Mouse (Mus musculus) midbrain, embryonic 14.5 days (tissue): ENCODE results near the gene Mettl22. TPM values are rescaled to one million over a fixed set of nuclear protein-coding genes. Genes with fewer than 3 reads are reported as not detected.

Experiments used
- ATAC-seq: fragments of 200-750 bp; cut with Nextera tagmentation; 2 replicates; pipeline ENCODE4 v1.8.0; 2017; ENCODE audit warnings: moderate number of reproducible peaks, moderate library complexity; ENCODE audit not compliant: low FRiP score, low TSS enrichment
- DNase-seq: peaks from one replicate; pipeline ENCODE4 v3.0.0-alpha.2; 2015
- H3K27ac ChIP-seq: fragments of 300-500 bp; sonication (generic); replicated peaks from 2 replicates; pipeline ENCODE4 v1.5.1; 2014; ENCODE audit warnings: mild to moderate bottlenecking, low read depth, low read length, moderate library complexity
- H3K27me3 ChIP-seq: fragments of 300-500 bp; sonication (generic); 2 replicates; pipeline ENCODE4 v1.6.1; 2014; ENCODE audit warnings: low read length, control low read depth, mixed read lengths; ENCODE audit not compliant: control insufficient read depth, insufficient read depth
- H3K36me3 ChIP-seq: fragments of 300-500 bp; sonication (generic); 2 replicates; pipeline ENCODE4 v1.6.1; 2014; ENCODE audit warnings: low read length, control low read depth; ENCODE audit not compliant: control insufficient read depth, insufficient read depth
- H3K4me1 ChIP-seq: fragments of 300-500 bp; sonication (generic); 2 replicates; pipeline ENCODE4 v1.6.1; 2014; ENCODE audit warnings: mild to moderate bottlenecking, antibody characterized with exemption, low read length, control low read depth; ENCODE audit not compliant: control insufficient read depth, insufficient read depth
- H3K4me2 ChIP-seq: fragments of 300-500 bp; sonication (generic); 2 replicates; pipeline ENCODE4 v1.6.1; 2014; ENCODE audit warnings: mild to moderate bottlenecking, low read length, moderate library complexity
- H3K4me3 ChIP-seq: fragments of 300-500 bp; sonication (generic); replicated peaks from 2 replicates; pipeline ENCODE4 v1.5.1; 2014; ENCODE audit warnings: low read depth, low read length
- H3K9ac ChIP-seq: fragments of 300-500 bp; sonication (generic); replicated peaks from 2 replicates; pipeline ENCODE4 v1.6.1; 2014; ENCODE audit warnings: mild to moderate bottlenecking, low read length, moderate library complexity
- H3K9me3 ChIP-seq: fragments of 300-500 bp; sonication (generic); 2 replicates; pipeline ENCODE4 v1.6.1; 2016; ENCODE audit warnings: low read length, control low read depth, mixed read lengths; ENCODE audit not compliant: control insufficient read depth
- WGBS: fragments of 180-500 bp; shearing (Covaris S2); extraction: QIAGEN DNeasy Blood & Tissue Kit; methylation state at CpG from one replicate; pipeline ENCODE4 v1.1.7; 2014; 5-methylcytosine and 5-hydroxymethylcytosine counted together
- polyA plus RNA-seq: library from polyadenylated mRNA; unstranded; fragments of >200 nt; fragmentation: Nextera tagmentation; extraction: Ambion mirVana; gene quantifications from 2 replicates; pipeline ENCODE4 v1.2.1, GENCODE M21; 2014

Mettl22 gene
- polyA plus RNA-seq, 1 experiment from 2014 or later: 44.4 TPM

DNA sequence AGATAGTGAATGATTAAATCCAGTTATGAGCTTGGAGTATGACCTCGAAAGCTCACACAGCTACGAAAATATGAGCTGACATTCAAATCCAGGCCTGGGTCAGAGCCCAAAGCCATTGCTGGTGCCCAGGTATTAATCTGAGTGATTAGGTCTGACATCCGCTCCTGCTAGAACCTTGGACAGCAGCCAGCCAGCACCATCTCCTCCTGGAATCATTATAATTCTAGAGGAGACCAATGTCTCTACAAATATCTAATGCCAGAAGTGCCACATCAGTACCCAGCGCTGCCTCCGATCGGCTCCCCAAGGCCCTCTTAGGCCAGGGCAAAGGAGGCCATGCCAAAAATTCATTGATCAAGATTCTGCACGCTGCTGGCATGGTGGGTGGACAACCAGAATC, 25.7 kb upstream of the Mettl22 start:
- H3K36me3 ChIP-seq: no peaks in the 10 kb centered on the region
- ATAC-seq: no peak
- H3K27me3 ChIP-seq: no peaks in the 10 kb centered on the region
- no peak overlapping the region for H3K4me2 ChIP-seq
- no peak overlapping the region for H3K27ac ChIP-seq
- H3K9me3 ChIP-seq: no peaks in the 10 kb centered on the region
- no peak for DNase-seq
- no peaks in the 10 kb centered on the region for H3K4me1 ChIP-seq
- WGBS: 88% methylated on average over 7 of the region's 7 CpGs
- H3K4me3 ChIP-seq: no peak overlapping the region
- H3K9ac ChIP-seq: no peak overlapping the region

DNA sequence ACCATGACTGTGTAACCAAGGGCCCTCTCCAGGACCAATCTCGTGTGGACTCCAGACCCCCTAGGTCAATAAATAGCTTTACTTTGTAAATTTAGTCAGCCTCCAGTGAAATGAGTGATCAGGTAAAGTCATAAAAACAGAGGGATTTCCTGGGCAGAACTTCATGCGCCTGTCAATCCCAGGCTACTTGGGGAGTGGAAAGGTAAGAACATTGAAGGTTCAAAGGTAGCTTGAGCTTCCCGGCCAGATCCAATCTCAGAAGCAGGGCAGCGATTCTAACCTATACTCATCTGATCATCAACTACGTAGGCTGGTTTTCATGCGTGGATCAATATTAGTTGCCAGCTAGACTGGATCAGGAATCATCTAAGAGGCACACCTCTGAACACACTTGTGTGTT, 24.3 kb upstream of the Mettl22 start:
- no peak overlapping the region for H3K27ac ChIP-seq
- H3K4me2 ChIP-seq: no peak overlapping the region
- WGBS: 93% methylated on average over 6 of the region's 6 CpGs
- no peaks in the 10 kb centered on the region for H3K4me1 ChIP-seq
- no peak overlapping the region for H3K9ac ChIP-seq
- H3K9me3 ChIP-seq: no peaks in the 10 kb centered on the region
- no peaks in the 10 kb centered on the region for H3K27me3 ChIP-seq
- DNase-seq (no peak), ATAC-seq (no peak)
- H3K36me3 ChIP-seq: no peaks in the 10 kb centered on the region
- H3K4me3 ChIP-seq: no peak overlapping the region

DNA sequence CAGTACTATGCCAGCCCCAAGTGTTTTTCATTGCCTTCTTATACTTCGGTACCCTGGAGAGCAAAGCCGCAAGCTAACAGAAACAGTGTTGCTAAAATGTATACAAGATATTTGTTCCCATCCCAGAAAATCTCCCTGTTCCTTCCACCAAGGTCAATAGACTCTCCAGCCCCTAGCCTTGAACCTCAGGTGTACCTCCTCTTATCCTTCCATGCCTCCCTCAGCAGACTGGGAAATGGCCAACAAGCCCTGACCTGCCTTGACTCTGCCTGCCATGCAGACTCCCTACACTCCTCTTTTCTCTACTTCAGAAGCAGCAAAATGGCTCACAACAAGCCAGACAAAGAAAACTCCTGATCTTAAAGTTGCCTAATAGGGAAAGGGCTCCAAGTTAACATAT, 17.3 kb upstream of the Mettl22 start:
- H3K9ac ChIP-seq: no peak overlapping the region
- no peak for ATAC-seq
- H3K36me3 ChIP-seq: no peaks in the 10 kb centered on the region
- no peaks in the 10 kb centered on the region for H3K27me3 ChIP-seq
- H3K4me2 ChIP-seq: no peak overlapping the region
- 98% methylated on average over 2 of the region's 2 CpGs for WGBS
- DNase-seq: no peak
- H3K4me3 ChIP-seq: no peak overlapping the region
- H3K27ac ChIP-seq: no peak overlapping the region
- no peaks in the 10 kb centered on the region for H3K9me3 ChIP-seq
- 0 out of 2 replicates have a peak, but pooled peaks cover 2% of the 10 kb centered on the region for H3K4me1 ChIP-seq

DNA sequence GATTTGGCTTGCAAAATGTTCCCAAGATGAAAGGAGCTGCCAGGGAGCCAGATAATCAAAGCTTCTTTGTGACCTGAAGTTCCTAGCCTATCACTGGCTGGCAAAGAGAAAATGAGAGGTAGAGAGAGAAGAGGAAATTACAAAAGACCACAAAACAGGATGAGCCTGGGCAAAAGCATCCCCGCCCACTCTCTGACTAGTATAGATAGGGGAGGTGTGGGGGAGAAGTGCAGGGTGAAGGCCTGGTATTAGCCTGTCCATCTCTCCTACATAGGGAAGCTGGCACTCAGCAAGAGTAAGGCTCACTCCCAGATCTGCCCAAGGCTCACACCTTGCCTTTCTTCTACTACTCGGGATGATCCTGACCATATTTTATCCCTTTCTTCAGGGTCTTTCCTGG, 15.4 kb upstream of the Mettl22 start:
- Histone ChIP-seq H3K27ac (no peak overlapping the region), H3K9me3 (no peaks in the 10 kb centered on the region), H3K36me3 (no peaks in the 10 kb centered on the region), H3K4me2 (no peak overlapping the region), H3K27me3 (no peaks in the 10 kb centered on the region), H3K9ac (no peak overlapping the region), H3K4me3 (no peak overlapping the region), H3K4me1 (0 out of 2 replicates have a peak, but pooled peaks cover 2% of the 10 kb centered on the region)
- no peak for ATAC-seq
- DNase-seq: no peak
- WGBS: 45% methylated on average over 2 of the region's 2 CpGs

DNA sequence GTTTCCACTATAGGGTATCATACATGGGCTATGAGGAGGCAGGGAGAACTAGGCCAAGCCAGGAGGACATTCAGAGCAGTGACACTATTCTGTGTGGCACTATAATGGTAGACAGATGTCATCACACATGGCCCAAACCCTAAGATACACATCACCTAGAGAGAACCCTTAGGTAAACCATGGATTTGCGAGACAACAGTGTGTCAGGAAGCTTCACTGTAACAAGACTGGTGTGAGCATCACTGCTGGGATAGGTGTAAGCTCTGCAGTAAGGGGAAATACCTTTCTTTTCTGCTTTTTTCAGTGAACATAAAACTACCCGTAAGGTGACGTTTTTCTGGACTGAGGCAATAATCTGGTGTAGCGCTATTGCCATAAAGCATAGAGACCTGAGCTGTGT, 12.2 kb upstream of the Mettl22 start:
- ATAC-seq (no peak), DNase-seq (no peak)

DNA sequence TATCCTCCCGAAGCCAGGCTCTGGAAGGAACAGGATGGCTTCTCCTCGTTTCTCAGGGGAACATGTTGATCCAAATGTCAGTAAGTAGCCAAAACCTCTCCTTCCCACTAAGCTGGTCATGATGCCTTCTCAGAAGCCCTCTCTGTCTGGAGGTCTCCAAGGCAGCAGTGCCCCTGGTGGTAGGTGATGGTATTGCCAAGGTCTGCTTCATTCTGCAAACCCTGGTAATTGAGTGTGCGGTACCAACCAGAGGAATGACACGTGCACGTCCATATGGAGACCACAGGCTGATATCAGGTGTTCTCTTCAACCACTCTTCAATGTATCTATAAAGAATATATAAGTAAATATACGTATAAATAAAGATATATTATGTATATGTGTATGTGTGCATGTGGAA, 11.5 kb upstream of the Mettl22 start:
- H3K4me3 ChIP-seq: no peak overlapping the region
- ATAC-seq (no peak), DNase-seq (peak; percentile 77)
- WGBS: 37% methylated on average over 6 of the region's 6 CpGs
- no peak overlapping the region for H3K4me2 ChIP-seq
- no peaks in the 10 kb centered on the region for H3K27me3 ChIP-seq
- H3K9me3 ChIP-seq: no peaks in the 10 kb centered on the region
- H3K27ac ChIP-seq: no peak overlapping the region
- no peak overlapping the region for H3K9ac ChIP-seq
- H3K4me1 ChIP-seq: 0 out of 2 replicates have a peak, but pooled peaks cover 2% of the 10 kb centered on the region
- no peaks in the 10 kb centered on the region for H3K36me3 ChIP-seq

More for the DNA sequence above, 12.2 kb upstream of the Mettl22 start:
- Histone ChIP-seq H3K27ac (no peak overlapping the region), H3K9ac (no peak overlapping the region), H3K36me3 (no peaks in the 10 kb centered on the region), H3K4me3 (no peak overlapping the region), H3K9me3 (no peaks in the 10 kb centered on the region), H3K4me1 (0 out of 2 replicates have a peak, but pooled peaks cover 2% of the 10 kb centered on the region), H3K4me2 (no peak overlapping the region), H3K27me3 (no peaks in the 10 kb centered on the region)
- 92% methylated on average over 4 of the region's 4 CpGs for WGBS

DNA sequence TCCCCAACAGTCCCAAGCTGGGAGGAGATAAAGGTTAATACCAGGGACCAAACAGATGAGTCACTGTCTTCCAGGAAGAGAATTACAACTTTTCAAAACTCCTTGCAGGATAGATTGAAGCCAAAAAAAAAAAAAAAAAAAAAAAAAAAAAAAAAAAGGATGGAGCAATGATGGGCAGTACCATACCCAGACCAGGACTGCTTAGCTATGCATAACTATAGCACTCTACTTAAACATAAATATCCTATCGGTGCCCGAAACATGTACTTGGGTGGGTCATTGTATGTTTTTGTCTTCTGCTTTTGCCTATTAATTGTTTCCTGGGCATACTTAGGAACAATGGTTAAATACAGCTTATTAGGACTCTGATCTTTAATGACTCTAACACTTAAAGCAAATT, 456 bp upstream of the Mettl22 start:
- peaks cover 5% of the 10 kb centered on the region for H3K4me1 ChIP-seq
- DNase-seq (no peak), ATAC-seq (peak; percentile 65; the same call in 1 of the 2 replicates)
- no peaks in the 10 kb centered on the region for H3K9me3 ChIP-seq
- 77% methylated on average over 2 of the region's 2 CpGs for WGBS
- no peak overlapping the region for H3K27ac ChIP-seq
- H3K27me3 ChIP-seq: no peaks in the 10 kb centered on the region
- H3K36me3 ChIP-seq: no peaks in the 10 kb centered on the region
- peak overlapping the region; percentile 60 for H3K4me3 ChIP-seq
- H3K4me2 ChIP-seq: peak overlapping the region; percentile 78
- H3K9ac ChIP-seq: no peak overlapping the region

DNA sequence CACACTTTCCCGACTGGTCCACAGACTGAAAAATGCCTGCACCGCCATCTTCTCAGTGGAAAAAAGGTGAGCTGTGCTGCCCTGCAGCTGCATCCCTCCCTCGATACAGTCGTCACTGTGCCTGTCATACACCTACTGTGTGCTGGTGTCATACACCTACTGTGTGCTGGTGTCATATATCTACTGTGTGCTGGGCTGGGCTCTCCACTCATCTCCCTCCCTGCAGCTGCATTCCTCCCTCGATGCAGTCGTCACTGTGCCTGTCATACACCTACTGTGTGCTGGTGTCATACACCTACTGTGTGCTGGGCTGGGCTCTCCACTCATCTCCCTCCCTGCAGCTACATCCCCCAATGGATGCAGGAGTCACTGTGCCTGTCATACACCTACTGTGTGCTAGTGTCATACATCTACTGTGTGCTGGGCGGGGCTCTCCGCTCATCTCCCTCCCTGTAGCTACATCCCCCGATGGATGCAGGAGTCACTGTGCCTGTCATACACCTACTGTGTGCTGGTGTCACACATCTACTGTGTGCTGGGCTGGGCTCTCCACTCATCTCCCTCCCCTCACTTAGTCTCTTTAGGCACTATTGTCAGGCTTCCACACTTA, 16.9 kb downstream of the Mettl22 start:
- Histone ChIP-seq H3K9ac (no peak overlapping the region), H3K4me3 (no peak overlapping the region), H3K4me1 (no peaks in the 10 kb centered on the region), H3K9me3 (no peaks in the 10 kb centered on the region), H3K27ac (no peak overlapping the region), H3K4me2 (no peak overlapping the region), H3K27me3 (no peaks in the 10 kb centered on the region), H3K36me3 (peaks cover 52% of the 10 kb centered on the region)
- ATAC-seq: no peak
- WGBS: 92% methylated on average over 9 of the region's 9 CpGs
- DNase-seq: no peak

DNA sequence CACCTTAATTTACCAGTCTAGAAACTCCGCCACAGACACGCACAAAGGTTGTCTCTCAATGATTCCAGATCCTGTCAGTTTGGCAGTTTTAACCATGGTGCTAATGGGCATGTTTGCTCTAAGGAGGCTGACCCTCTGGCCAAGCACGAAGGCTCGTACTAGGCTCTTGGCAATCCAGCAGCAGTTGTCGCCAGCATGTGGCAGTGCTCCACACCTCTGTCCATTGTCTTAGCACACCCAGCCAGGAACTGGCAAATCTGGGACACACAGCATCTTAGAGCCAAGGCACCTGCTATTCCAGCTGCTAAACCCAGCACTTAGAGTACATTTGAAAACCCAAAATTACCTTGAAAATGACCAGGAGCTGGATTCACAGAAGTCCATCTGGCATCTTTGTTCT, 18.8 kb downstream of the Mettl22 start:
- Histone ChIP-seq H3K9ac (no peak overlapping the region), H3K9me3 (no peaks in the 10 kb centered on the region), H3K4me2 (no peak overlapping the region), H3K4me3 (no peak overlapping the region), H3K27me3 (no peaks in the 10 kb centered on the region), H3K27ac (no peak overlapping the region), H3K36me3 (peaks cover 43% of the 10 kb centered on the region), H3K4me1 (no peaks in the 10 kb centered on the region)
- ATAC-seq (no peak), DNase-seq (no peak)
- 81% methylated on average over 5 of the region's 5 CpGs for WGBS
